Mouse (Mus musculus): ENCODE results near the gene Krt20. TPM values are rescaled to one million over a fixed set of nuclear protein-coding genes. Genes with fewer than 3 reads are reported as not detected.

Krt20 gene
- polyA plus RNA-seq (2011; ENCODE audit: insufficient read depth, insufficient read length, low read depth, missing spikeins) = 1.7 and 2.2 TPM in 2 replicates

DNA sequence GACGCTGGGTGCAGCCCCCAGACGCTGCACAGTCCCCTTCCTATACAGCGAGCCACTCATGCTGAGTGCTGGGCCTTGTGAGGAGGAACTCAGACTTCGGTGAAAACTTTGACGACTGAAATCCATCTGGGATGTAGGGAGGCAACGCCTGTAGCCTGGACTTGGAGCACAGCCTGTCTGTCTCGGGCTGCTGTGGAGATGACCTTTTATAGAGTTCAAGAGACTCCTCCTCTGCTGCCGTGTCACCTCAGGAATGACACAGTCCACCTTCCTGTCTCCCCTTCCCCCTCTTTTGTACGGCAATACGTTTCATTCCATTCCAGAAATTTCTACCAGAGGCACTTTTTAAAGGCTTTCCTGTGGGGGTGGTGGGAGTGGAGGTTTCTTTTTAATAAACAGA is at the start of gene Krt20:
Gene Krt20 (minus strand): TSS at position 179 of the 400 bp plus-strand sequence.
- H3K27me3 ChIP-seq (ENCODE audit: control insufficient read depth, insufficient read depth, low read length, poor library complexity, severe bottlenecking) = no peaks in the 10 kb centered on the region
- H3K36me3 ChIP-seq (ENCODE audit: control insufficient read depth, insufficient read depth, low read length, poor library complexity, severe bottlenecking) = no peaks in the 10 kb centered on the region
- no peaks in the 10 kb centered on the region for H3K9me3 ChIP-seq (replicated peaks; ENCODE audit: control insufficient read depth, insufficient read depth, low read length, poor library complexity, severe bottlenecking)
- H3K4me1 ChIP-seq (ENCODE audit: control insufficient read depth, insufficient read depth, low read length) = no peaks in the 10 kb centered on the region
- TF ChIP-seq CTCF (IDR thresholded peaks at IDR 0.05; ENCODE audit: low read depth, low read length) = no peak
- no peak for TF ChIP-seq EP300 (IDR thresholded peaks at IDR 0.05; ENCODE audit: insufficient read depth, low read depth, low read length)
- TF ChIP-seq POLR2A (IDR thresholded peaks at IDR 0.05; ENCODE audit: insufficient read depth, low read length) = no peak
- no peak within 1 kb of the TSS for H3K9ac ChIP-seq (ENCODE audit: low read depth, poor library complexity, severe bottlenecking)
- no peak within 1 kb of the TSS for H3K27ac ChIP-seq (ENCODE audit: insufficient read depth, low read length)
- no peak within 1 kb of the TSS for H3K4me3 ChIP-seq (ENCODE audit: low read depth, low read length)

- no peak overlapping the region for H3K9ac ChIP-seq (ENCODE audit: low read depth, poor library complexity, severe bottlenecking)
- no peaks in the 10 kb centered on the region for H3K4me1 ChIP-seq (ENCODE audit: control insufficient read depth, insufficient read depth, low read length)
- no peaks in the 10 kb centered on the region for H3K9me3 ChIP-seq (replicated peaks; ENCODE audit: control insufficient read depth, insufficient read depth, low read length, poor library complexity, severe bottlenecking)
- no peaks in the 10 kb centered on the region for H3K27me3 ChIP-seq (ENCODE audit: control insufficient read depth, insufficient read depth, low read length, poor library complexity, severe bottlenecking)
- H3K27ac ChIP-seq (ENCODE audit: insufficient read depth, low read length) = no peak overlapping the region
- TF ChIP-seq POLR2A (IDR thresholded peaks at IDR 0.05; ENCODE audit: insufficient read depth, low read length) (no peak), EP300 (IDR thresholded peaks at IDR 0.05; ENCODE audit: insufficient read depth, low read depth, low read length) (no peak), CTCF (IDR thresholded peaks at IDR 0.05; ENCODE audit: low read depth, low read length) (no peak)
- no peaks in the 10 kb centered on the region for H3K36me3 ChIP-seq (ENCODE audit: control insufficient read depth, insufficient read depth, low read length, poor library complexity, severe bottlenecking)
- no peak overlapping the region for H3K4me3 ChIP-seq (ENCODE audit: low read depth, low read length)
These were observed 37.0 kb upstream of the Krt20 start for GRCm38 (mm10) chr11:99474981-99475380.

GRCm38 (mm10) chr11:99473433-99473832 is 35.5 kb upstream of the Krt20 start:
- no peaks in the 10 kb centered on the region for H3K4me1 ChIP-seq (ENCODE audit: control insufficient read depth, insufficient read depth, low read length)
- no peak for TF ChIP-seq EP300 (IDR thresholded peaks at IDR 0.05; ENCODE audit: insufficient read depth, low read depth, low read length)
- TF ChIP-seq POLR2A (IDR thresholded peaks at IDR 0.05; ENCODE audit: insufficient read depth, low read length) = no peak
- TF ChIP-seq CTCF (IDR thresholded peaks at IDR 0.05; ENCODE audit: low read depth, low read length) = no peak
- H3K4me3 ChIP-seq (ENCODE audit: low read depth, low read length) = no peak overlapping the region
- H3K27ac ChIP-seq (ENCODE audit: insufficient read depth, low read length) = no peak overlapping the region
- no peaks in the 10 kb centered on the region for H3K36me3 ChIP-seq (ENCODE audit: control insufficient read depth, insufficient read depth, low read length, poor library complexity, severe bottlenecking)
- H3K9ac ChIP-seq (ENCODE audit: low read depth, poor library complexity, severe bottlenecking) = no peak overlapping the region
- no peaks in the 10 kb centered on the region for H3K9me3 ChIP-seq (replicated peaks; ENCODE audit: control insufficient read depth, insufficient read depth, low read length, poor library complexity, severe bottlenecking)
- no peaks in the 10 kb centered on the region for H3K27me3 ChIP-seq (ENCODE audit: control insufficient read depth, insufficient read depth, low read length, poor library complexity, severe bottlenecking)

GRCm38 (mm10) chr11:99472405-99472804 is 34.5 kb upstream of the Krt20 start:
- no peaks in the 10 kb centered on the region for H3K9me3 ChIP-seq (replicated peaks; ENCODE audit: control insufficient read depth, insufficient read depth, low read length, poor library complexity, severe bottlenecking)
- no peaks in the 10 kb centered on the region for H3K4me1 ChIP-seq (ENCODE audit: control insufficient read depth, insufficient read depth, low read length)
- no peak overlapping the region for H3K9ac ChIP-seq (ENCODE audit: low read depth, poor library complexity, severe bottlenecking)
- H3K27me3 ChIP-seq (ENCODE audit: control insufficient read depth, insufficient read depth, low read length, poor library complexity, severe bottlenecking) = no peaks in the 10 kb centered on the region
- no peak overlapping the region for H3K4me3 ChIP-seq (ENCODE audit: low read depth, low read length)
- H3K36me3 ChIP-seq (ENCODE audit: control insufficient read depth, insufficient read depth, low read length, poor library complexity, severe bottlenecking) = no peaks in the 10 kb centered on the region
- TF ChIP-seq CTCF (IDR thresholded peaks at IDR 0.05; ENCODE audit: low read depth, low read length) (no peak), POLR2A (IDR thresholded peaks at IDR 0.05; ENCODE audit: insufficient read depth, low read length) (no peak), EP300 (IDR thresholded peaks at IDR 0.05; ENCODE audit: insufficient read depth, low read depth, low read length) (no peak)
- no peak overlapping the region for H3K27ac ChIP-seq (ENCODE audit: insufficient read depth, low read length)

GRCm38 (mm10) chr11:99471946-99472345 is 34.0 kb upstream of the Krt20 start:
- H3K27me3 ChIP-seq (ENCODE audit: control insufficient read depth, insufficient read depth, low read length, poor library complexity, severe bottlenecking) = no peaks in the 10 kb centered on the region
- no peak overlapping the region; the same call in 1 of the 2 replicates for H3K27ac ChIP-seq (ENCODE audit: insufficient read depth, low read length)
- no peaks in the 10 kb centered on the region for H3K36me3 ChIP-seq (ENCODE audit: control insufficient read depth, insufficient read depth, low read length, poor library complexity, severe bottlenecking)
- no peaks in the 10 kb centered on the region for H3K4me1 ChIP-seq (ENCODE audit: control insufficient read depth, insufficient read depth, low read length)
- H3K9ac ChIP-seq (ENCODE audit: low read depth, poor library complexity, severe bottlenecking) = no peak overlapping the region
- no peak for TF ChIP-seq EP300 (IDR thresholded peaks at IDR 0.05; ENCODE audit: insufficient read depth, low read depth, low read length)
- no peak for TF ChIP-seq POLR2A (IDR thresholded peaks at IDR 0.05; ENCODE audit: insufficient read depth, low read length)
- no peak for TF ChIP-seq CTCF (IDR thresholded peaks at IDR 0.05; ENCODE audit: low read depth, low read length)
- H3K9me3 ChIP-seq (replicated peaks; ENCODE audit: control insufficient read depth, insufficient read depth, low read length, poor library complexity, severe bottlenecking) = no peaks in the 10 kb centered on the region
- no peak overlapping the region for H3K4me3 ChIP-seq (ENCODE audit: low read depth, low read length)

DNA sequence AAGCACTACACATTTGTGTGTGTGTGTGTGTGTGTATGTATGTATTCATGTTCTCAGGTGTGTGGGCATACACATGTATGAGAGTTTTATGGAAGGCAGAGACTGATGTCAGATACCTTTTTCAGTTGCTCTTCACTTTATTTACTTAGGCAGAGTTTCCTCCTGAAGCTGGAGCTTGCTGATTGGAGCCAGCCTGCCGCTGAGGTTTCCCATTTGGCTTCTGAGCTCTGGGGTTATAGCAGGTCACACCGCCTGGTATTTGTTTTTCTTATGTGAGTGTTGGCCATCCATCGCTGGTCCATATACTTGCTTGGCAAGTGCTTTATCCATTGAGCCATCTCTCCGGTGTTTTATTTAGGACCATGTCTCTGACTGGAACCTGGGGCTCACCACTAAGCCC is 31.3 kb upstream of the Krt20 start:
- no peaks in the 10 kb centered on the region for H3K9me3 ChIP-seq (replicated peaks; ENCODE audit: control insufficient read depth, insufficient read depth, low read length, poor library complexity, severe bottlenecking)

More for the DNA sequence above, 31.3 kb upstream of the Krt20 start:
- no peak overlapping the region for H3K9ac ChIP-seq (ENCODE audit: low read depth, poor library complexity, severe bottlenecking)
- TF ChIP-seq EP300 (IDR thresholded peaks at IDR 0.05; ENCODE audit: insufficient read depth, low read depth, low read length) = no peak
- no peak for TF ChIP-seq CTCF (IDR thresholded peaks at IDR 0.05; ENCODE audit: low read depth, low read length)
- TF ChIP-seq POLR2A (IDR thresholded peaks at IDR 0.05; ENCODE audit: insufficient read depth, low read length) = no peak
- no peaks in the 10 kb centered on the region for H3K27me3 ChIP-seq (ENCODE audit: control insufficient read depth, insufficient read depth, low read length, poor library complexity, severe bottlenecking)
- no peak overlapping the region for H3K27ac ChIP-seq (ENCODE audit: insufficient read depth, low read length)
- H3K4me3 ChIP-seq (ENCODE audit: low read depth, low read length) = no peak overlapping the region
- H3K36me3 ChIP-seq (ENCODE audit: control insufficient read depth, insufficient read depth, low read length, poor library complexity, severe bottlenecking) = no peaks in the 10 kb centered on the region
- H3K4me1 ChIP-seq (ENCODE audit: control insufficient read depth, insufficient read depth, low read length) = no peaks in the 10 kb centered on the region

Measured in ES-Bruce4 (cell line).